25 mouse cellular contexts compared by ENCODE assay signal in genomic region chr13:94599718-94600117, GRCm38 (mm10).
A peak's percentile ranks its signal among the peaks of the same experiment; 100 is the strongest.
DNase-seq lines count a peak whose midpoint lies in the region; ATAC-seq and TF ChIP-seq lines count a peak whose summit lies in the region.
"Had no signal": no experiment of that assay in that cellular context is flagged by ENCODE, and none has a peak within 500 bp of the region (broad histone marks: within the 10 kb centered on the region; RNA-seq: fewer than 3 reads in every experiment).

No protein-coding gene starts in this region.

- ATAC-seq in megakaryocyte progenitor cell, adult 5-6 weeks (replicated peaks; ENCODE audit: poor library complexity), result peak; percentile 37
- ATAC-seq in kidney, embryonic 16.5 days (ENCODE audit: low FRiP score, low TSS enrichment), result no peak
- ATAC-seq in megakaryocyte-erythroid progenitor cell, adult 5-6 weeks (replicated peaks; ENCODE audit: low FRiP score, low TSS enrichment, poor library complexity, severe bottlenecking), result no peak
- ATAC-seq: CD4-positive, CD25-positive, alpha-beta regulatory T cell, adult 4 months; forebrain, embryonic 13.5 days; forebrain, embryonic 16.5 days; intestine, postnatal 0 days had no signal

- H3K36me3 ChIP-seq in ES-Bruce4 (ENCODE audit: control insufficient read depth, insufficient read depth, low read length, poor library complexity, severe bottlenecking), result no peaks in the 10 kb centered on the region
- H3K36me3 ChIP-seq in kidney, embryonic 16.5 days (ENCODE audit: insufficient read depth, low read length), result no peaks in the 10 kb centered on the region
- H3K36me3 ChIP-seq: embryonic facial prominence, embryonic 12.5 days; embryonic facial prominence, embryonic 15.5 days; heart, embryonic 10.5 days; hindbrain, embryonic 12.5 days; hindbrain, embryonic 15.5 days had no signal

- H3K9me3 ChIP-seq in ES-Bruce4 (replicated peaks; ENCODE audit: control insufficient read depth, insufficient read depth, low read length, poor library complexity, severe bottlenecking), result no peaks in the 10 kb centered on the region
- H3K9me3 ChIP-seq in kidney, embryonic 16.5 days (ENCODE audit: low read length), result no peaks in the 10 kb centered on the region
- H3K9me3 ChIP-seq: embryonic facial prominence, embryonic 12.5 days; embryonic facial prominence, embryonic 15.5 days; forebrain, embryonic 13.5 days; heart, embryonic 10.5 days; hindbrain, embryonic 12.5 days; hindbrain, embryonic 15.5 days had no signal

- no peaks in the 10 kb centered on the region for H3K4me1 ChIP-seq in ES-Bruce4 (ENCODE audit: control insufficient read depth, insufficient read depth, low read length)
- H3K4me1 ChIP-seq in kidney, embryonic 16.5 days (ENCODE audit: insufficient read depth, low read length), result peaks cover 12% of the 10 kb centered on the region

- DNase-seq in 416B (ENCODE audit: low read depth) (peak; percentile 24), R1 (ENCODE audit: low read depth, low spot score) (peak; percentile 87)
- no peak for DNase-seq in adrenal gland, adult (ENCODE audit: inconsistent age in 2 of 2, low spot score in 1 of 2)
- DNase-seq: adrenal gland, postnatal 10 days; adrenal gland, postnatal 36 days; cerebellum, adult 18-20 months; cerebellum, adult 9-10 months; cerebellum, postnatal 25 days; gastrocnemius, adult 2 months; gastrocnemius, postnatal 25 days; heart, adult 2 months; kidney, adult 2 months had no signal

- no peak overlapping the region for H3K4me3 ChIP-seq in ES-Bruce4 (ENCODE audit: low read depth, low read length)
- no peak overlapping the region for H3K4me3 ChIP-seq in kidney, embryonic 16.5 days (ENCODE audit: low read length)
- H3K4me3 ChIP-seq: embryonic facial prominence, embryonic 12.5 days; embryonic facial prominence, embryonic 15.5 days; forebrain, embryonic 13.5 days; gastrocnemius, adult 2 months; heart, adult 2 months; heart, embryonic 10.5 days; hindbrain, embryonic 12.5 days; hindbrain, embryonic 15.5 days had no signal

- H3K27me3 ChIP-seq in ES-Bruce4 (ENCODE audit: control insufficient read depth, insufficient read depth, low read length, poor library complexity, severe bottlenecking), result peaks cover 5% of the 10 kb centered on the region
- peaks cover 63% of the 10 kb centered on the region for H3K27me3 ChIP-seq in kidney, embryonic 16.5 days (ENCODE audit: insufficient read depth, low read length)

- peak; percentile 32; the same call in 1 of the 2 replicates for TF ChIP-seq EP300 in ES-Bruce4 (IDR thresholded peaks at IDR 0.05; ENCODE audit: insufficient read depth, low read depth, low read length)

- no peak overlapping the region for H3K4me2 ChIP-seq in kidney, embryonic 16.5 days (replicated peaks; ENCODE audit: low read depth, low read length)
- H3K4me2 ChIP-seq: embryonic facial prominence, embryonic 12.5 days; embryonic facial prominence, embryonic 15.5 days; forebrain, embryonic 13.5 days; hindbrain, embryonic 12.5 days; hindbrain, embryonic 15.5 days had no signal

- no peak overlapping the region for H3K27ac ChIP-seq in ES-Bruce4 (ENCODE audit: insufficient read depth, low read length)
- H3K27ac ChIP-seq in kidney, embryonic 16.5 days (ENCODE audit: low read length), result no peak overlapping the region
- H3K27ac ChIP-seq: embryonic facial prominence, embryonic 12.5 days; embryonic facial prominence, embryonic 15.5 days; forebrain, embryonic 13.5 days; gastrocnemius, adult 2 months; heart, adult 2 months; heart, embryonic 10.5 days; hindbrain, embryonic 12.5 days; hindbrain, embryonic 15.5 days had no signal

- no peak overlapping the region for H3K9ac ChIP-seq in ES-Bruce4 (ENCODE audit: low read depth, poor library complexity, severe bottlenecking)
- H3K9ac ChIP-seq in kidney, embryonic 16.5 days (replicated peaks; ENCODE audit: low read length), result no peak overlapping the region
- H3K9ac ChIP-seq: embryonic facial prominence, embryonic 12.5 days; embryonic facial prominence, embryonic 15.5 days; forebrain, embryonic 13.5 days; hindbrain, embryonic 12.5 days; hindbrain, embryonic 15.5 days had no signal

- no peak for TF ChIP-seq CTCF in ES-Bruce4 (IDR thresholded peaks at IDR 0.05; ENCODE audit: low read depth, low read length)

- WGBS in kidney, embryonic 16.5 days, result 60% methylated on average over 8 of the region's 8 CpGs

- no peak for TF ChIP-seq POLR2A in ES-Bruce4 (IDR thresholded peaks at IDR 0.05; ENCODE audit: insufficient read depth, low read length)

Comparison
In these comparisons a context has a peak if more than half of its experiments do, and no peak if none do; other contexts are left out.
1. DNase-seq: peak in 416B (single experiment) and R1 (single experiment); none in adrenal gland, adult (0 of 2).